In genomic region chr7:79349738-79350386, GRCm38 (mm10) we compare ENCODE assay signal across 9 mouse cellular contexts. TPM values are rescaled to one million over a fixed set of nuclear protein-coding genes. Genes with fewer than 3 reads are reported as not detected.
DNase-seq lines count a peak whose midpoint lies in the region; ATAC-seq and TF ChIP-seq lines count a peak whose summit lies in the region.
"Had no signal": no experiment of that assay in that cellular context is flagged by ENCODE, and none has a peak within 500 bp of the region (broad histone marks: within the 10 kb centered on the region; RNA-seq: fewer than 3 reads in every experiment).

No protein-coding gene starts in this region.

- no peaks in the 10 kb centered on the region for H3K9me3 ChIP-seq in CH12.LX (replicated peaks; ENCODE audit: low read length)
- no peaks in the 10 kb centered on the region for H3K9me3 ChIP-seq in heart, embryonic 16.5 days (replicated peaks; ENCODE audit: control insufficient read depth, low read length)
- no peaks in the 10 kb centered on the region for H3K9me3 ChIP-seq in liver, postnatal 0 days (ENCODE audit: low read length)
- no peaks in the 10 kb centered on the region for H3K9me3 ChIP-seq in neural tube, embryonic 15.5 days (replicated peaks)
- H3K9me3 ChIP-seq: limb, embryonic 15.5 days had no signal

- peak; percentile 87 to 95 for TF ChIP-seq CTCF in CH12.LX (conservative IDR thresholded peaks at IDR 0.05 in 1 of 2, IDR thresholded peaks at IDR 0.05 in 1 of 2; ENCODE audit: low read depth in 2 of 2, low read length in 2 of 2)
- TF ChIP-seq CTCF in embryonic fibroblast, embryonic 13.5 days (IDR thresholded peaks at IDR 0.05; ENCODE audit: borderline replicate concordance, insufficient read depth, low read length) = peak; percentile 86; the same call in 1 of the 2 replicates
- TF ChIP-seq CTCF in liver, postnatal 0 days (IDR thresholded peaks at IDR 0.05; ENCODE audit: low read depth) = peak; percentile 94

- dilution Hi-C loops in CH12.LX (cut with MboI; ENCODE audit: extremely low pct_ligation_motif_present, extremely low pct_unique_long_range_greater_than_20kb, low sequenced_read_pairs) = no loop called here

- H3K36me3 ChIP-seq in CH12.LX (replicated peaks in 1 of 2; ENCODE audit: control insufficient read depth in 1 of 2, insufficient read depth in 1 of 2, low read length in 1 of 2) = peaks cover 43 to 79% of the 10 kb centered on the region in 2 experiments
- peaks cover 16% of the 10 kb centered on the region for H3K36me3 ChIP-seq in heart, embryonic 16.5 days (ENCODE audit: control insufficient read depth, insufficient read depth)
- H3K36me3 ChIP-seq in liver, postnatal 0 days (replicated peaks; ENCODE audit: insufficient read depth, low read length) = peaks cover 75% of the 10 kb centered on the region
- peaks cover 53% of the 10 kb centered on the region for H3K36me3 ChIP-seq in neural tube, embryonic 15.5 days

- 0 out of 2 replicates have a peak, but pooled peaks have one; percentile 35 for ATAC-seq in heart, embryonic 16.5 days (replicated peaks; ENCODE audit: extremely low read depth, insufficient read depth, low FRiP score)
- peak; percentile 51 for ATAC-seq in liver, postnatal 0 days
- ATAC-seq in neural tube, embryonic 15.5 days (ENCODE audit: low FRiP score) = peak; percentile 81

- TF ChIP-seq RAD21 in CH12.LX (IDR thresholded peaks at IDR 0.05; ENCODE audit: low read depth, low read length) = peak; percentile 95

- peak; percentile 80 for DNase-seq in CH12.LX (ENCODE audit: extremely low read depth)
- DNase-seq in adrenal gland, postnatal 25 days = peak; percentile 55
- peak; percentile 83 to 86 for DNase-seq in kidney, postnatal 4 days
- DNase-seq in liver, postnatal 0 days = peak; percentile 69
- DNase-seq in testis, postnatal 14 days (ENCODE audit: low spot score) = peak; percentile 35

- peaks cover 11 to 25% of the 10 kb centered on the region in 2 experiments for H3K4me1 ChIP-seq in CH12.LX (ENCODE audit: control insufficient read depth in 1 of 2, insufficient read depth in 2 of 2)
- H3K4me1 ChIP-seq in embryonic fibroblast, embryonic 13.5 days (ENCODE audit: control insufficient read depth, insufficient read depth, low read length) = peaks cover 16% of the 10 kb centered on the region
- peaks cover 5% of the 10 kb centered on the region for H3K4me1 ChIP-seq in heart, embryonic 16.5 days (ENCODE audit: control insufficient read depth, insufficient read depth, low read length)
- H3K4me1 ChIP-seq in liver, postnatal 0 days (ENCODE audit: insufficient read depth) = no peaks in the 10 kb centered on the region
- H3K4me1 ChIP-seq in neural tube, embryonic 15.5 days = peaks cover 13% of the 10 kb centered on the region
- H3K4me1 ChIP-seq: limb, embryonic 15.5 days had no signal

- H3K4me3 ChIP-seq in CH12.LX (replicated peaks in 1 of 3; ENCODE audit: low read depth in 2 of 3, low read length in 2 of 3, poor library complexity in 1 of 3) = no peak overlapping the region
- H3K4me3 ChIP-seq in embryonic fibroblast, embryonic 13.5 days (ENCODE audit: insufficient read depth, low read length) = no peak overlapping the region
- no peak overlapping the region for H3K4me3 ChIP-seq in heart, embryonic 16.5 days (ENCODE audit: low read length)
- no peak overlapping the region for H3K4me3 ChIP-seq in liver, postnatal 0 days (ENCODE audit: low read depth, low read length)
- no peak overlapping the region for H3K4me3 ChIP-seq in neural tube, embryonic 15.5 days (replicated peaks)
- H3K4me3 ChIP-seq: limb, embryonic 15.5 days had no signal

- no peaks in the 10 kb centered on the region for H3K79me2 ChIP-seq in CH12.LX (replicated peaks; ENCODE audit: control insufficient read depth, extremely low read depth, insufficient read depth, poor library complexity, severe bottlenecking)

- no peaks in the 10 kb centered on the region for H3K27me3 ChIP-seq in CH12.LX (replicated peaks)
- H3K27me3 ChIP-seq in heart, embryonic 16.5 days (ENCODE audit: control insufficient read depth, insufficient read depth, low read length) = no peaks in the 10 kb centered on the region
- no peaks in the 10 kb centered on the region for H3K27me3 ChIP-seq in liver, postnatal 0 days (ENCODE audit: insufficient read depth, low read length)
- no peaks in the 10 kb centered on the region for H3K27me3 ChIP-seq in neural tube, embryonic 15.5 days (replicated peaks)
- H3K27me3 ChIP-seq: limb, embryonic 15.5 days had no signal

- 44% methylated on average over 12 of the region's 12 CpGs for WGBS in heart, embryonic 16.5 days
- WGBS in liver, postnatal 0 days (ENCODE audit: insufficient replicate concordance) = 55% methylated on average over 12 of the region's 12 CpGs
- WGBS in neural tube, embryonic 15.5 days = 44% methylated on average over 12 of the region's 12 CpGs

- H3K4me2 ChIP-seq in CH12.LX (ENCODE audit: insufficient read depth, low read depth, poor library complexity, severe bottlenecking) = no peak overlapping the region
- H3K4me2 ChIP-seq in heart, embryonic 16.5 days (ENCODE audit: low read depth, low read length) = no peak overlapping the region
- H3K4me2 ChIP-seq in liver, postnatal 0 days (ENCODE audit: low read depth, low read length) = no peak overlapping the region
- no peak overlapping the region for H3K4me2 ChIP-seq in neural tube, embryonic 15.5 days
- H3K4me2 ChIP-seq: limb, embryonic 15.5 days had no signal

- H3K9ac ChIP-seq in CH12.LX (ENCODE audit: insufficient read depth, low read depth) = no peak overlapping the region
- no peak overlapping the region for H3K9ac ChIP-seq in heart, embryonic 16.5 days (ENCODE audit: low read length)
- H3K9ac ChIP-seq in liver, postnatal 0 days (replicated peaks) = no peak overlapping the region
- H3K9ac ChIP-seq in neural tube, embryonic 15.5 days (replicated peaks) = no peak overlapping the region
- H3K9ac ChIP-seq: limb, embryonic 15.5 days had no signal

- in situ Hi-C loops in CH12.LX (cut with MboI; ENCODE audit: low pct_ligation_motif_present, low pct_unique_long_range_greater_than_20kb, low sequenced_read_pairs) = loop anchor here (5.0 to 25.0 kb wide), 3 partner anchors 103 to 438 kb away; partner anchors contain the start of gene Isg20

- TF ChIP-seq EP300 in CH12.LX (IDR thresholded peaks at IDR 0.05; ENCODE audit: low read length) = no peak
- no peak for TF ChIP-seq EP300 in liver, postnatal 0 days (IDR thresholded peaks at IDR 0.05; ENCODE audit: low read depth)

- H3K27ac ChIP-seq in CH12.LX (ENCODE audit: insufficient read depth, low read depth) = no peak overlapping the region
- H3K27ac ChIP-seq in embryonic fibroblast, embryonic 13.5 days (ENCODE audit: insufficient read depth, low read length) = peak overlapping the region; percentile 15; the same call in 1 of the 2 replicates
- no peak overlapping the region for H3K27ac ChIP-seq in heart, embryonic 16.5 days (ENCODE audit: low read length)
- no peak overlapping the region for H3K27ac ChIP-seq in liver, postnatal 0 days (ENCODE audit: low read depth)
- H3K27ac ChIP-seq in neural tube, embryonic 15.5 days (replicated peaks) = no peak overlapping the region
- H3K27ac ChIP-seq: limb, embryonic 15.5 days had no signal

- TF ChIP-seq POLR2A in CH12.LX (IDR thresholded peaks at IDR 0.05; ENCODE audit: low read depth, low read length) = no peak
- no peak for TF ChIP-seq POLR2A in embryonic fibroblast, embryonic 13.5 days (IDR thresholded peaks at IDR 0.05; ENCODE audit: low read depth, low read length)

TF ChIP-seq in CH12.LX, 34 proteins besides CTCF, POLR2A, EP300 and RAD21:
- TF ChIP-seq SMC3 (IDR thresholded peaks at IDR 0.05; ENCODE audit: low read depth, low read length) (peak; percentile 93), CHD2 (IDR thresholded peaks at IDR 0.05; ENCODE audit: low read length) (no peak), ZC3H11A (IDR thresholded peaks at IDR 0.05; ENCODE audit: low read depth, low read length) (peak; percentile 66), MAZ (IDR thresholded peaks at IDR 0.05; ENCODE audit: low read depth, low read length) (0 out of 2 replicates have a peak, but pooled peaks have one; percentile 54), MAFK (IDR thresholded peaks at IDR 0.05; ENCODE audit: insufficient replicate concordance, low read length) (no peak)
TF ChIP-seq in CH12.LX: peak in this region for 3.

RNA-seq across cellular contexts. Expression of gene Rlbp1, which starts 37.0 kb away (rescaled TPM):
- total RNA-seq in CH12.LX (2012; rRNA removed) (1.9 and 2.5 TPM in 2 replicates), CH12.LX (2014; rRNA removed) (8.4 and 11.0 TPM in 2 replicates)
- 21.4 and 24.2 TPM in 2 replicates for polyA plus RNA-seq in CH12.LX (2012; ENCODE audit: insufficient read length, low read depth)
- total RNA-seq in adrenal gland, postnatal 25 days (2021) = 0.70 TPM in 1 of 2 replicates, not detected in the other
- polyA plus RNA-seq in embryonic fibroblast, embryonic 13.5 days (2011; ENCODE audit: insufficient read length, low read depth, missing spikeins) = not detected in 2 replicates
- polyA plus RNA-seq in heart, embryonic 16.5 days (2015; fragmentation: Nextera tagmentation; extraction: Ambion mirVana) = 0.12 and 0.29 TPM in 2 replicates
- 0.11 TPM in 1 of 2 replicates, not detected in the other for polyA plus RNA-seq in liver, postnatal 0 days (2015; fragmentation: Nextera tagmentation; extraction: Ambion mirVana)
- 17.0 and 20.6 TPM in 2 replicates for polyA plus RNA-seq in neural tube, embryonic 15.5 days (2015; fragmentation: Nextera tagmentation; extraction: Ambion mirVana)

RNA-seq across cellular contexts. Expression of gene Fanci, which starts 41.9 kb away (rescaled TPM):
- 14.9 and 17.5 TPM in 2 replicates for total RNA-seq in CH12.LX (2012; rRNA removed)
- 25.0 and 27.0 TPM in 2 replicates for total RNA-seq in CH12.LX (2014; rRNA removed)
- 17.1 and 20.0 TPM in 2 replicates for polyA plus RNA-seq in CH12.LX (2012; ENCODE audit: insufficient read length, low read depth)
- 1.2 and 1.5 TPM in 2 replicates for total RNA-seq in adrenal gland, postnatal 25 days (2021)
- 6.1 and 10.7 TPM in 2 replicates for polyA plus RNA-seq in embryonic fibroblast, embryonic 13.5 days (2011; ENCODE audit: insufficient read length, low read depth, missing spikeins)
- 8.2 and 8.8 TPM in 2 replicates for polyA plus RNA-seq in heart, embryonic 16.5 days (2015; fragmentation: Nextera tagmentation; extraction: Ambion mirVana)
- polyA plus RNA-seq in liver, postnatal 0 days (2015; fragmentation: Nextera tagmentation; extraction: Ambion mirVana) = 2.5 and 3.0 TPM in 2 replicates
- polyA plus RNA-seq in neural tube, embryonic 15.5 days (2015; fragmentation: Nextera tagmentation; extraction: Ambion mirVana) = 1.6 and 3.9 TPM in 2 replicates

Comparison
In these comparisons a context has a peak if more than half of its experiments do, and no peak if none do; other contexts are left out.
1. RNA of gene Rlbp1, which starts 37.0 kb away (polyA plus RNA-seq): 21.4 to 24.2 TPM in CH12.LX and 17.0 to 20.6 TPM in neural tube, embryonic 15.5 days; 0.12 to 0.29 TPM in heart, embryonic 16.5 days, 0.11 TPM in liver, postnatal 0 days and not detected in embryonic fibroblast, embryonic 13.5 days; every median in the first group is over 10 times any median in the second.
2. Peak in every context shown above with its lines, with median percentiles within 50 percentile points of each other: DNase-seq, CTCF ChIP-seq and ATAC-seq.